Mouse (Mus musculus) liver, adult 2 months (tissue): Measurements from ENCODE around the gene Adamts8.

Source experiments
- CTCF ChIP-seq: fragments of 200-500 bp; IDR thresholded peaks from 2 replicates; pipeline ENCODE4 v1.5.1; 2011; ENCODE audit warnings: low read depth, low read length, control low read depth
- POLR2A ChIP-seq: fragments of 200-500 bp; IDR thresholded peaks from 2 replicates; pipeline ENCODE4 v1.6.1; 2011; ENCODE audit warnings: low read length, control low read depth; ENCODE audit not compliant: insufficient read depth; ENCODE audit errors: extremely low read depth

- no peak for TF ChIP-seq POLR2A
- TF ChIP-seq CTCF = no peak
Measured at GRCm38 (mm10) chr9:30905861-30906260, 36.5 kb upstream of the Adamts8 start.
